Mouse (Mus musculus) midbrain, embryonic 16.5 days (tissue): Measurements from ENCODE around the gene Smtnl1. TPM values are rescaled to one million over a fixed set of nuclear protein-coding genes. Genes with fewer than 3 reads are reported as not detected.

ENCODE experiments used
- ATAC-seq: fragments of 200-750 bp; cut with Nextera tagmentation; 2 replicates; pipeline ENCODE4 v1.8.0; 2017; ENCODE audit warnings: moderate TSS enrichment
- H3K27ac ChIP-seq: fragments of 300-500 bp; sonication (generic); 2 replicates; pipeline ENCODE4 v1.5.1; 2014; ENCODE audit warnings: mild to moderate bottlenecking, low read length, mixed read lengths
- H3K27me3 ChIP-seq: fragments of 300-500 bp; sonication (generic); 2 replicates; pipeline ENCODE4 v1.6.1; 2014; ENCODE audit warnings: low read depth, low read length, mixed read lengths; ENCODE audit not compliant: control insufficient read depth, insufficient read depth
- H3K36me3 ChIP-seq: fragments of 300-500 bp; sonication (generic); 2 replicates; pipeline ENCODE4 v1.6.1; 2014; ENCODE audit warnings: mild to moderate bottlenecking, low read length, moderate library complexity, mixed read lengths; ENCODE audit not compliant: control insufficient read depth, insufficient read depth
- H3K4me1 ChIP-seq: fragments of 300-500 bp; sonication (generic); 2 replicates; pipeline ENCODE4 v1.6.1; 2014; ENCODE audit warnings: mild to moderate bottlenecking, low read length, mixed read lengths; ENCODE audit not compliant: control insufficient read depth, insufficient read depth
- H3K4me2 ChIP-seq: fragments of 300-500 bp; sonication (generic); 2 replicates; pipeline ENCODE4 v1.6.1; 2014; ENCODE audit warnings: mild to moderate bottlenecking, low read length, mixed read lengths
- H3K4me3 ChIP-seq: fragments of 300-500 bp; sonication (generic); 2 replicates; pipeline ENCODE4 v1.5.1; 2014; ENCODE audit warnings: low read depth, mild to moderate bottlenecking, low read length, moderate library complexity, mixed read lengths
- H3K9ac ChIP-seq: fragments of 300-500 bp; sonication (generic); 2 replicates; pipeline ENCODE4 v1.6.1; 2014; ENCODE audit warnings: low read depth, low read length, mixed read lengths
- H3K9me3 ChIP-seq: fragments of 300-500 bp; sonication (generic); replicated peaks from 2 replicates; pipeline ENCODE4 v1.6.1; 2014; ENCODE audit warnings: mild to moderate bottlenecking, low read length, mixed read lengths; ENCODE audit not compliant: control insufficient read depth, poor library complexity, severe bottlenecking
- WGBS: fragments of 180-500 bp; shearing (Covaris S2); extraction: QIAGEN DNeasy Blood & Tissue Kit; methylation state at CpG from one replicate; pipeline ENCODE4 v1.1.7; 2014; 5-methylcytosine and 5-hydroxymethylcytosine counted together
- polyA plus RNA-seq: library from polyadenylated mRNA; unstranded; fragments of >200 nt; fragmentation: Nextera tagmentation; extraction: Ambion mirVana; gene quantifications from 2 replicates; pipeline ENCODE4 v1.2.1, GENCODE M21; 2015

Gene Smtnl1
- polyA plus RNA-seq, 1 experiment from 2014 or later, result not detected

- H3K9me3 ChIP-seq, result no peaks in the 10 kb centered on the region
- 84% methylated on average over 5 of the region's 5 CpGs for WGBS
- peaks cover 8% of the 10 kb centered on the region for H3K4me1 ChIP-seq
- no peak for ATAC-seq
- no peak overlapping the region for H3K4me3 ChIP-seq
- no peak overlapping the region for H3K4me2 ChIP-seq
- H3K9ac ChIP-seq, result no peak overlapping the region
- no peak overlapping the region for H3K27ac ChIP-seq
- H3K27me3 ChIP-seq, result no peaks in the 10 kb centered on the region
- H3K36me3 ChIP-seq, result no peaks in the 10 kb centered on the region
These were observed 49.3 kb downstream of the Smtnl1 start for GRCm38 (mm10) chr2:84773195-84773594.

DNA sequence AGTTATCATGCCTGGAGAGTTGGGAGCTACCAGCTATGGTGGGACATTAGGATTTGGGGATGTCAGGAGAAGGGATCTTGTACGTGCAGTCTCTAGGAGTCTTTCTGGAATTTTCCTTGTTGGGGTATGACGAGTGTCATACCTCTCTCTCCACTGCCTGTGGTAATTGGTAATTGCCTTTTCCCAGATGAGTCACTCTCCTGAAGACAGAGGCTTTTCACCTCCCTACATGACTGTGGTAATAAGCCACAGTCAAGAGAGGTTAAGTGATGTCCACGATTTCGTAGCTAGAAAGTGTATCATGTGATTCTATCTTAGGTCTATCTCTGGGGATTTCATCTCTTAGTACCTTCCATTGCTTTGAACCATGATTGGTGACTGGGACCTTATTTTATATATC, 50.0 kb downstream of the Smtnl1 start:
- Histone ChIP-seq H3K27me3 (no peaks in the 10 kb centered on the region), H3K27ac (no peak overlapping the region), H3K36me3 (no peaks in the 10 kb centered on the region), H3K9ac (no peak overlapping the region), H3K9me3 (no peaks in the 10 kb centered on the region), H3K4me1 (peaks cover 6% of the 10 kb centered on the region), H3K4me3 (no peak overlapping the region), H3K4me2 (no peak overlapping the region)
- WGBS, result 87% methylated on average over 4 of the region's 4 CpGs
- no peak for ATAC-seq

GRCm38 (mm10) chr2:84770501-84770900, 52.0 kb downstream of the Smtnl1 start:
- Histone ChIP-seq H3K27me3 (no peaks in the 10 kb centered on the region), H3K4me3 (no peak overlapping the region), H3K4me1 (peaks cover 4% of the 10 kb centered on the region), H3K9ac (no peak overlapping the region), H3K9me3 (no peaks in the 10 kb centered on the region), H3K36me3 (no peaks in the 10 kb centered on the region), H3K27ac (no peak overlapping the region), H3K4me2 (no peak overlapping the region)
- ATAC-seq, result no peak
- 87% methylated on average over 6 of the region's 6 CpGs for WGBS

- Histone ChIP-seq H3K4me1 (no peaks in the 10 kb centered on the region), H3K27me3 (no peaks in the 10 kb centered on the region), H3K9ac (no peak overlapping the region), H3K9me3 (no peaks in the 10 kb centered on the region), H3K36me3 (no peaks in the 10 kb centered on the region), H3K4me3 (no peak overlapping the region), H3K27ac (no peak overlapping the region), H3K4me2 (no peak overlapping the region)
- ATAC-seq, result no peak
- 67% methylated on average over 1 of the region's 1 CpGs for WGBS
These were observed 59.6 kb downstream of the Smtnl1 start for GRCm38 (mm10) chr2:84762818-84763217.

DNA sequence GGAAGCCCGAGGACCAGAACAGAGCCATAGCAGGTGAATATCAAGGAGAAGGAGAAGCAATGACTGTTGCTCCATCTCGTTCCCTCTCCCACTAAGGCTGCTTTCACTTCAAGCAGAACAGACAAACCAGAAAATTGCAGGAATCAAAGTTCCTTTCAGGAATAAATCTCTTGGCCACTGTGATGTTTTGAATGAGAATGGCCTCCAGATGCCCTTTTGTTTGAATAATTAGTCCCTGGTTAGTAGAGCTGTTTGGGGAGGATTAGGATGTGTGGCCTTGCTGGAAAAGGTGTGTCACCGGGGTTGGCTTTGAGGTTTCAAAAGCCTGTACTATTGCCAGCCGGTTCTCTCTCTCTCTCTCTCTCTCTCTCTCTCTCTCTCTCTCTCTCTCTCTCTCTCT, 60.2 kb downstream of the Smtnl1 start:
- no peak overlapping the region for H3K4me2 ChIP-seq

GRCm38 (mm10) chr2:84761840-84762239, 60.6 kb downstream of the Smtnl1 start:
- no peak for ATAC-seq
- no peaks in the 10 kb centered on the region for H3K27me3 ChIP-seq
- WGBS, result 96% methylated on average over 1 of the region's 1 CpGs
- H3K9ac ChIP-seq, result no peak overlapping the region
- H3K9me3 ChIP-seq, result no peaks in the 10 kb centered on the region
- H3K4me3 ChIP-seq, result no peak overlapping the region
- no peaks in the 10 kb centered on the region for H3K36me3 ChIP-seq
- H3K27ac ChIP-seq, result no peak overlapping the region
- no peaks in the 10 kb centered on the region for H3K4me1 ChIP-seq
- H3K4me2 ChIP-seq, result no peak overlapping the region

More for the DNA sequence above, 60.2 kb downstream of the Smtnl1 start:
- no peak for ATAC-seq
- Histone ChIP-seq H3K9me3 (no peaks in the 10 kb centered on the region), H3K27ac (no peak overlapping the region), H3K27me3 (no peaks in the 10 kb centered on the region), H3K4me3 (no peak overlapping the region), H3K36me3 (no peaks in the 10 kb centered on the region), H3K9ac (no peak overlapping the region), H3K4me1 (no peaks in the 10 kb centered on the region)
- 18% methylated on average over 4 of the region's 4 CpGs for WGBS

DNA sequence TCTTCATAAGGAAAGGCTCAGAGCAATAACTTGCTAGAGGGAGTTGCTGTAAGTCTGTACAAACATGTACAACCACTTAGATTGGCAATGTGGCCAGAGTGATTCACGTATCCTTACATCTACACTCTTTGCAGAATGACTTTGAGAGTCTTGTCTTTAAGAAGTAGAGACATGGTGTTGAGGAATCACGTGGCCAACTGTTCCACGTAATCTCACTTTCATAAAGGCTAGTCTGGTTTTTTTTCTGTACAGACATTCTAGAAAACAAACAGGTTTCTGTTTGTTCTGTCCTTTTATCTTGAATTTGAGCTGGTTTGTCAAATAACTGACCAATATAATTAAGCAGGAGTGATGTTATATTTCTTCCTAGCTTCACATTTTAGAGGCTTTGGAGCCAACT, 61.1 kb downstream of the Smtnl1 start:
- Histone ChIP-seq H3K4me3 (no peak overlapping the region), H3K27me3 (no peaks in the 10 kb centered on the region), H3K9ac (no peak overlapping the region), H3K9me3 (no peaks in the 10 kb centered on the region), H3K36me3 (no peaks in the 10 kb centered on the region), H3K4me1 (no peaks in the 10 kb centered on the region), H3K4me2 (no peak overlapping the region), H3K27ac (no peak overlapping the region)
- ATAC-seq, result no peak
- WGBS, result 82% methylated on average over 3 of the region's 3 CpGs

Other genes with a start within 250 kb of the Smtnl1 start
- gene Ctnnd1, start 171.9 kb downstream of the Smtnl1 start, polyA plus RNA-seq, result 29.9 and 30.1 TPM in 2 replicates
- gene Btbd18, start 163.6 kb downstream of the Smtnl1 start, polyA plus RNA-seq, result 0.26 and 0.39 TPM in 2 replicates
- 177 and 185 TPM in 2 replicates for gene Selenoh, start 151.9 kb downstream of the Smtnl1 start, polyA plus RNA-seq
- not detected in 2 replicates for gene Gm28635, start 144.6 kb downstream of the Smtnl1 start, polyA plus RNA-seq
- 52.3 and 53.6 TPM in 2 replicates for gene Med19, start 144.2 kb downstream of the Smtnl1 start, polyA plus RNA-seq
- gene Tmx2, start 143.5 kb downstream of the Smtnl1 start, polyA plus RNA-seq, result 298 and 301 TPM in 2 replicates
- gene Zdhhc5, start 107.5 kb downstream of the Smtnl1 start, polyA plus RNA-seq, result 19.5 and 21.3 TPM in 2 replicates
- gene Clp1, start 95.3 kb downstream of the Smtnl1 start, polyA plus RNA-seq, result 20.1 and 23.0 TPM in 2 replicates
- gene Ypel4, start 88.6 kb downstream of the Smtnl1 start, polyA plus RNA-seq, result 27.7 and 28.1 TPM in 2 replicates
- 4.3 and 4.8 TPM in 2 replicates for gene Gm19426, start 79.0 kb downstream of the Smtnl1 start, polyA plus RNA-seq
- gene Serping1, start 47.2 kb downstream of the Smtnl1 start, polyA plus RNA-seq, result 28.3 and 29.0 TPM in 2 replicates
- 22.9 and 23.4 TPM in 2 replicates for gene Ube2l6, start 23.8 kb downstream of the Smtnl1 start, polyA plus RNA-seq
- 69.8 and 75.2 TPM in 2 replicates for gene Timm10, start 4.3 kb upstream of the Smtnl1 start, polyA plus RNA-seq
- gene Slc43a1, start 16.2 kb upstream of the Smtnl1 start, polyA plus RNA-seq, result 0.73 and 0.91 TPM in 2 replicates
- gene Rtn4rl2, start 64.1 kb upstream of the Smtnl1 start, polyA plus RNA-seq, result 3.9 TPM in 2 replicates
- gene Slc43a3, start 113.9 kb upstream of the Smtnl1 start, polyA plus RNA-seq, result 2.8 and 3.1 TPM in 2 replicates
- gene Prg2, start 157.8 kb upstream of the Smtnl1 start, polyA plus RNA-seq, result not detected in 2 replicates
- gene Prg3, start 165.6 kb upstream of the Smtnl1 start, polyA plus RNA-seq, result not detected in 2 replicates
- 162 and 170 TPM in 2 replicates for gene Ssrp1, start 214.6 kb upstream of the Smtnl1 start, polyA plus RNA-seq
- 1.4 and 2.1 TPM in 2 replicates for gene P2rx3, start 214.8 kb upstream of the Smtnl1 start, polyA plus RNA-seq
- 23.0 and 27.4 TPM in 2 replicates for gene Tnks1bp1, start 225.4 kb upstream of the Smtnl1 start, polyA plus RNA-seq